Mouse (Mus musculus): Measurements from ENCODE around the gene Herc3. TPM values are rescaled to one million over a fixed set of nuclear protein-coding genes. Genes with fewer than 3 reads are reported as not detected.

Gene Herc3
- polyA plus RNA-seq, 1 experiment = not detected

DNA sequence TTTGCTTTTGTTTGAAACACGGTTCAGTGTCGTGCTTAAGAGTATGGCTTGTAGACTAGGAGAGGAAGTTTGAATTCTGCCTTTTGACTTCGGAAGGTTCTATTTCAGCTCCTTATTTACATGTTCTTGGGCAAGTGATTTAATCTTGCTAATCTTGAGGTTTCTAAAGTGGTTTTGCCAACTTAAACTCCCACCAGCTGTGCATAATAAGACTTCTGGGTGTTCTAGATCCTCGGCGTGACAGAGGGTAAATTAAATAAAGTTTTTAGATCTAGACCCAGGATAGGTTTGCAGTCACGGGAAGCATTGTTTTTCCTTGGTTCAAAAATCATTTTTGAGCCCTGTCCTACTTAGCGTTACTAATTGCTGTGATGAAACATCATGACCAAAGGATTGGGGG lies 3.2 kb downstream of the Herc3 start:
- Histone ChIP-seq H3K4me1 (ENCODE audit: control insufficient read depth, insufficient read depth, low read length) (peaks cover 4% of the 10 kb centered on the region; the same call in 1 of the 2 replicates), H3K27ac (ENCODE audit: insufficient read depth, low read depth, low read length) (no peak overlapping the region), H3K4me3 (ENCODE audit: insufficient read depth, low read depth, low read length) (no peak overlapping the region)
- WGBS = 62% methylated on average over 7 of the region's 7 CpGs
- no peak for TF ChIP-seq CTCF (IDR thresholded peaks at IDR 0.05; ENCODE audit: insufficient read depth, low read depth, low read length)
- no peak for TF ChIP-seq POLR2A (IDR thresholded peaks at IDR 0.05; ENCODE audit: insufficient read depth, low read depth, low read length)

- no peak overlapping the region for H3K27ac ChIP-seq (ENCODE audit: insufficient read depth, low read depth, low read length)
- no peak overlapping the region for H3K4me3 ChIP-seq (ENCODE audit: insufficient read depth, low read depth, low read length)
- H3K4me1 ChIP-seq (ENCODE audit: control insufficient read depth, insufficient read depth, low read length) = peaks cover 4% of the 10 kb centered on the region; the same call in 1 of the 2 replicates
- TF ChIP-seq POLR2A (IDR thresholded peaks at IDR 0.05; ENCODE audit: insufficient read depth, low read depth, low read length) (no peak), CTCF (IDR thresholded peaks at IDR 0.05; ENCODE audit: insufficient read depth, low read depth, low read length) (no peak)
- 84% methylated on average over 1 of the region's 1 CpGs for WGBS
Observed at GRCm38 (mm10) chr6:58835591-58835990, 4.3 kb downstream of the Herc3 start.

DNA sequence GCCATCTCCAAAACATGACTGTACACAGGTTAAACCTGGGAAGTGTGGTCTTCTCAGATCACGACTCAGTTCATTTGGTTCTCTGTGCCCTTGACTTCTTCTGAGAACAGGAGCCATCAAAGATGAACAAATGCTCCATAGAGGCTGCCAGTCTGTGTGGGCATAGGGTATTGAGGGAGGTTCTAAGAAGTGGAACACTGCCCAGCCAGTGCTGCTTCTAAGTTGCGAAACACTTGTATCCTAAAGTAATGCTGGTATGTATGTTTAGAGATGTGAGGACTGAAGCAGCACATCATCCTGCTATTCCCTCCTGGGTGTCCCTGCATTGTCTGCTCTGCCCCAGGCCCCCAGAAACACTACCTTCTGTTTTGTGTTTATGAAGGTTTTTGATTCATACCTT lies 5.2 kb downstream of the Herc3 start:
- Histone ChIP-seq H3K27ac (ENCODE audit: insufficient read depth, low read depth, low read length) (no peak overlapping the region), H3K4me3 (ENCODE audit: insufficient read depth, low read depth, low read length) (no peak overlapping the region), H3K4me1 (ENCODE audit: control insufficient read depth, insufficient read depth, low read length) (no peaks in the 10 kb centered on the region; the same call in 1 of the 2 replicates)
- TF ChIP-seq POLR2A (IDR thresholded peaks at IDR 0.05; ENCODE audit: insufficient read depth, low read depth, low read length) (no peak), CTCF (IDR thresholded peaks at IDR 0.05; ENCODE audit: insufficient read depth, low read depth, low read length) (no peak)
- WGBS = 90% methylated on average over 2 of the region's 2 CpGs

DNA sequence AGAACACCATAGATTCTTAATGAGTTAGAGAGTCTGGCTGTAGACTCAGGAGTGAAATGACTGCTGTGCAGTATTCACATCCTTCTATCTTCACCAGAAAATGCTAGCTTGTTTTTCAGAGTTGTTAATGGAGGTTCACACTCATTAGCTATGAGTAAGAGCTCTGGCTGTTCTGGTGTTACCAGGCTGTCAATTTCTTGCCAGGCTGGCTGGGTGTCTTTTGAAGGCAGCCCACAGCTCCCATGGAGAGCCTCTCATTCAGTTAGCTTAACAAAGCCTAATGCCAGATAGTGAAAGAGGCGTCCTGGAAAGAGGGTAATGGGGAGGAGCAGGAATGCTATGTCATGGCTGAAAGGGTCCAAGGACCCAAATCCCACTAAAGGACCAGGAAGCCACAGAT lies 6.7 kb downstream of the Herc3 start:
- TF ChIP-seq CTCF (IDR thresholded peaks at IDR 0.05; ENCODE audit: insufficient read depth, low read depth, low read length) (no peak), POLR2A (IDR thresholded peaks at IDR 0.05; ENCODE audit: insufficient read depth, low read depth, low read length) (no peak)
- Histone ChIP-seq H3K4me3 (ENCODE audit: insufficient read depth, low read depth, low read length) (no peak overlapping the region), H3K27ac (ENCODE audit: insufficient read depth, low read depth, low read length) (no peak overlapping the region), H3K4me1 (ENCODE audit: control insufficient read depth, insufficient read depth, low read length) (no peaks in the 10 kb centered on the region; the same call in 1 of the 2 replicates)
- WGBS = 64% methylated on average over 1 of the region's 1 CpGs

DNA sequence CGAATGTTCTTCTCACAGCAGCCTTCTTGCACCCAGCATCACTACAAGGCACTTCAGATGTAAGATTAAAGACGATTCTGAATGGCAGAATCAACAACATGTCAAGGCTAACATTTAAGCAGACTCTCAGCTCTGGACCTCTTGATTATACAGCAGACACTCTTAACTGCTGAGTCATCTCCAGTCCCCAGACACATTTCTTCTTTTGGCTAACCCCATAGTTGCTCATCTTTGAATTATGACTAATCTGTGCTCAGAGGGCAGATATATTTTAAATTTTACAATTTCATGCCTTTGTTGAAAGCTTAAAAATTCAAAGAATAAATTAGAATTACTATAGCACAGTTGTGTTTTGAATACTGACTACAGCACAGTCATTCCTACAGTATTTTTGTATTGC lies 9.9 kb downstream of the Herc3 start:
- Histone ChIP-seq H3K27ac (ENCODE audit: insufficient read depth, low read depth, low read length) (no peak overlapping the region), H3K4me1 (ENCODE audit: control insufficient read depth, insufficient read depth, low read length) (no peaks in the 10 kb centered on the region), H3K4me3 (ENCODE audit: insufficient read depth, low read depth, low read length) (no peak overlapping the region)
- 46% methylated on average over 2 of the region's 2 CpGs for WGBS
- TF ChIP-seq POLR2A (IDR thresholded peaks at IDR 0.05; ENCODE audit: insufficient read depth, low read depth, low read length) (no peak), CTCF (IDR thresholded peaks at IDR 0.05; ENCODE audit: insufficient read depth, low read depth, low read length) (no peak)

DNA sequence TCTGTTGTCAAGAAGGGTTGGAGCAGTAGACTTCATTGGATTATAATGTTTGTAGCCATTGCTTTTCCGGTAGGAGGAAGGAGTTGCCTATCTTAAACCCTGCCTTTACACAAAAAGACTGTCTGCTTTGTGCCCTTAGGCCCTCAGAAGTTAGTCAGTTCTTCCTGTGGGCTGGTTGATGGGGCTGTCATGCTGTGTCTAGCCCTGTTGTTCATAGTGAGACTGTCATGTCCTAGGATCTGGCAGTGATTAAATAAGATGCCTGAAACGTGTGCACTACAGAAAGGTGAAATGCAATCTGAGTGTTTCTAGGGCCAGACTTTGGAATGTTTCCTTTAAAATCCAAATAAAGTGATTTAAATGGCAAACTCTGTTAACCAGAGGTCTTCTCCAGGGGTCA lies 10.9 kb downstream of the Herc3 start:
- WGBS = 83% methylated on average over 2 of the region's 2 CpGs
- Histone ChIP-seq H3K4me1 (ENCODE audit: control insufficient read depth, insufficient read depth, low read length) (peaks cover 4% of the 10 kb centered on the region), H3K4me3 (ENCODE audit: insufficient read depth, low read depth, low read length) (no peak overlapping the region), H3K27ac (ENCODE audit: insufficient read depth, low read depth, low read length) (no peak overlapping the region)
- no peak for TF ChIP-seq CTCF (IDR thresholded peaks at IDR 0.05; ENCODE audit: insufficient read depth, low read depth, low read length)
- TF ChIP-seq POLR2A (IDR thresholded peaks at IDR 0.05; ENCODE audit: insufficient read depth, low read depth, low read length) = no peak

GRCm38 (mm10) chr6:58843580-58843979 lies 12.3 kb downstream of the Herc3 start:
- H3K4me1 ChIP-seq (ENCODE audit: control insufficient read depth, insufficient read depth, low read length) = peaks cover 7% of the 10 kb centered on the region
- H3K4me3 ChIP-seq (ENCODE audit: insufficient read depth, low read depth, low read length) = no peak overlapping the region
- no peak overlapping the region for H3K27ac ChIP-seq (ENCODE audit: insufficient read depth, low read depth, low read length)
- 91% methylated on average over 9 of the region's 9 CpGs for WGBS
- TF ChIP-seq CTCF (IDR thresholded peaks at IDR 0.05; ENCODE audit: insufficient read depth, low read depth, low read length) = no peak
- no peak for TF ChIP-seq POLR2A (IDR thresholded peaks at IDR 0.05; ENCODE audit: insufficient read depth, low read depth, low read length)

GRCm38 (mm10) chr6:58844188-58844822 lies 13.0 kb downstream of the Herc3 start:
- Histone ChIP-seq H3K4me1 (ENCODE audit: control insufficient read depth, insufficient read depth, low read length) (peaks cover 7% of the 10 kb centered on the region), H3K27ac (ENCODE audit: insufficient read depth, low read depth, low read length) (no peak overlapping the region), H3K4me3 (ENCODE audit: insufficient read depth, low read depth, low read length) (no peak overlapping the region)
- TF ChIP-seq CTCF (IDR thresholded peaks at IDR 0.05; ENCODE audit: insufficient read depth, low read depth, low read length) (no peak), POLR2A (IDR thresholded peaks at IDR 0.05; ENCODE audit: insufficient read depth, low read depth, low read length) (no peak)
- WGBS = 90% methylated on average over 8 of the region's 8 CpGs

- Histone ChIP-seq H3K4me1 (ENCODE audit: control insufficient read depth, insufficient read depth, low read length) (peaks cover 7% of the 10 kb centered on the region), H3K4me3 (ENCODE audit: insufficient read depth, low read depth, low read length) (no peak overlapping the region), H3K27ac (ENCODE audit: insufficient read depth, low read depth, low read length) (no peak overlapping the region)
- TF ChIP-seq CTCF (IDR thresholded peaks at IDR 0.05; ENCODE audit: insufficient read depth, low read depth, low read length) = no peak
- TF ChIP-seq POLR2A (IDR thresholded peaks at IDR 0.05; ENCODE audit: insufficient read depth, low read depth, low read length) = no peak
- WGBS = 82% methylated on average over 9 of the region's 9 CpGs
Observed at GRCm38 (mm10) chr6:58846850-58847692, 15.8 kb downstream of the Herc3 start.
